In genomic region chr1:135793370-135794215, GRCm38 (mm10) we compare ENCODE assay signal across 8 mouse cellular contexts. TPM values are rescaled to one million over a fixed set of nuclear protein-coding genes. Genes with fewer than 3 reads are reported as not detected.
DNase-seq lines count a peak whose midpoint lies in the region; ATAC-seq and TF ChIP-seq lines count a peak whose summit lies in the region.

No protein-coding gene starts in this region.

- no peaks in the 10 kb centered on the region for H3K9me3 ChIP-seq in ES-E14 (ENCODE audit: control insufficient read depth, insufficient read depth, low read depth, low read length)
- no peaks in the 10 kb centered on the region for H3K9me3 ChIP-seq in intestine, postnatal 0 days (ENCODE audit: control insufficient read depth)
- no peaks in the 10 kb centered on the region for H3K9me3 ChIP-seq in lung, postnatal 0 days (ENCODE audit: low read length)

- peak overlapping the region; percentile 8; the same call in 1 of the 2 replicates for H3K9ac ChIP-seq in ES-E14 (ENCODE audit: insufficient read depth, low read depth, low read length, poor library complexity, severe bottlenecking)
- peak overlapping the region; percentile 70 for H3K9ac ChIP-seq in intestine, postnatal 0 days (ENCODE audit: low read depth, low read length)
- H3K9ac ChIP-seq in lung, postnatal 0 days (replicated peaks; ENCODE audit: low read depth) = no peak overlapping the region

- in situ Hi-C loops in ES-E14 (cut with MboI; ENCODE audit: low sequenced_read_pairs in 2 of 2, unreplicated experiment in 2 of 2) = no loop called here

- H3K27ac ChIP-seq in ES-E14 (ENCODE audit: insufficient read depth, low read depth, low read length, poor library complexity, severe bottlenecking) = no peak overlapping the region
- peak overlapping the region; percentile 94 for H3K27ac ChIP-seq in intestine, postnatal 0 days (ENCODE audit: low read depth, low read length)
- H3K27ac ChIP-seq in lung, postnatal 0 days (ENCODE audit: low read length) = peak overlapping the region; percentile 57

- peak; percentile 51 for ATAC-seq in intestine, postnatal 0 days
- ATAC-seq in lung, postnatal 0 days = peak; percentile 67

- TF ChIP-seq EP300 in lung, postnatal 0 days (IDR thresholded peaks at IDR 0.05) = no peak

- WGBS in intestine, postnatal 0 days = 9% methylated on average over 27 of the region's 27 CpGs
- 11% methylated on average over 23 of the region's 27 CpGs for WGBS in lung, postnatal 0 days

- H3K36me3 ChIP-seq in ES-E14 (ENCODE audit: control insufficient read depth, insufficient read depth, low read length, poor library complexity, severe bottlenecking) = no peaks in the 10 kb centered on the region
- H3K36me3 ChIP-seq in intestine, postnatal 0 days (ENCODE audit: control insufficient read depth, insufficient read depth) = no peaks in the 10 kb centered on the region
- no peaks in the 10 kb centered on the region for H3K36me3 ChIP-seq in lung, postnatal 0 days (ENCODE audit: insufficient read depth, low read length)

- peak overlapping the region; percentile 69 for H3K4me2 ChIP-seq in intestine, postnatal 0 days (replicated peaks; ENCODE audit: low read depth)
- H3K4me2 ChIP-seq in lung, postnatal 0 days (replicated peaks; ENCODE audit: low read depth, low read length) = peak overlapping the region; percentile 42

- peak overlapping the region; percentile 40 to 46; a peak in 3 of 4 replicates for H3K4me3 ChIP-seq in ES-E14 (ENCODE audit: insufficient read depth in 1 of 2, low read depth in 1 of 2, low read length in 2 of 2, poor library complexity in 1 of 2, severe bottlenecking in 1 of 2)
- H3K4me3 ChIP-seq in intestine, postnatal 0 days (ENCODE audit: low read depth, low read length) = peak overlapping the region; percentile 29
- 0 out of 2 replicates have a peak overlapping the region, but pooled peaks have one; percentile 1 for H3K4me3 ChIP-seq in lung, postnatal 0 days (ENCODE audit: low read depth, low read length)

- no peak for TF ChIP-seq CTCF in intestine, postnatal 0 days (IDR thresholded peaks at IDR 0.05; ENCODE audit: low read depth)
- TF ChIP-seq CTCF in lung, postnatal 0 days (IDR thresholded peaks at IDR 0.05) = no peak

- H3K27me3 ChIP-seq in intestine, postnatal 0 days (replicated peaks; ENCODE audit: control insufficient read depth, insufficient read depth, low read length) = no peaks in the 10 kb centered on the region
- no peaks in the 10 kb centered on the region for H3K27me3 ChIP-seq in lung, postnatal 0 days (replicated peaks; ENCODE audit: insufficient read depth, low read length)

- peak; percentile 60 for DNase-seq in A20 (ENCODE audit: low read depth, low spot score)
- no peak for DNase-seq in ES-E14 (ENCODE audit: low read depth, low spot score)
- peak; percentile 27 to 54 for DNase-seq in frontal cortex, postnatal 10 days (ENCODE audit: low spot score in 2 of 2)
- DNase-seq in lung, postnatal 0 days (ENCODE audit: low spot score) = peak; percentile 63
- peak; percentile 47 for DNase-seq in retina, embryonic 14.5 days (ENCODE audit: low spot score)
- no peak for DNase-seq in cerebellum, adult 11-12 months
- DNase-seq in adrenal gland, adult (ENCODE audit: inconsistent age in 2 of 2, low spot score in 1 of 2) = no peak

- peaks cover 7 to 32% of the 10 kb centered on the region in 2 experiments; a peak in 3 of 4 replicates for H3K4me1 ChIP-seq in ES-E14 (ENCODE audit: control insufficient read depth in 2 of 2, insufficient read depth in 2 of 2, low read length in 2 of 2, poor library complexity in 1 of 2)
- peaks cover 28% of the 10 kb centered on the region for H3K4me1 ChIP-seq in intestine, postnatal 0 days (replicated peaks; ENCODE audit: control insufficient read depth, insufficient read depth, low read length)
- peaks cover 4% of the 10 kb centered on the region; the same call in 1 of the 2 replicates for H3K4me1 ChIP-seq in lung, postnatal 0 days (ENCODE audit: insufficient read depth, low read depth, low read length)

TF ChIP-seq in ES-E14, 5 proteins besides CTCF, POLR2A, EP300 and RAD21:
- TF ChIP-seq MAFK (IDR thresholded peaks at IDR 0.05; ENCODE audit: insufficient read depth, low read depth, low read length) (no peak), ZC3H11A (IDR thresholded peaks at IDR 0.05; ENCODE audit: borderline replicate concordance, low read depth, low read length) (no peak), HCFC1 (IDR thresholded peaks at IDR 0.05; ENCODE audit: borderline replicate concordance, insufficient read depth, low read length) (no peak), ZNF384 (IDR thresholded peaks at IDR 0.05; ENCODE audit: low read depth, low read length) (no peak), CHD2 (IDR thresholded peaks at IDR 0.05; ENCODE audit: low read depth, low read length) (no peak)

RNA-seq across cellular contexts. Expression of gene Tnni1, which starts 14.4 kb away (rescaled TPM):
- 1.1 and 1.6 TPM in 2 replicates for total RNA-seq in ES-E14 (2012; rRNA removed)
- polyA plus RNA-seq in intestine, postnatal 0 days (2015; fragmentation: Nextera tagmentation; extraction: Ambion mirVana) = 3.1 and 4.1 TPM in 2 replicates
- 26.1 and 31.2 TPM in 2 replicates for polyA plus RNA-seq in lung, postnatal 0 days (2015; fragmentation: Nextera tagmentation; extraction: Ambion mirVana)

RNA-seq across cellular contexts. Expression of gene Lad1, which starts 24.8 kb away (rescaled TPM):
- 5.2 and 9.0 TPM in 2 replicates for total RNA-seq in ES-E14 (2012; rRNA removed)
- polyA plus RNA-seq in intestine, postnatal 0 days (2015; fragmentation: Nextera tagmentation; extraction: Ambion mirVana) = 208 and 224 TPM in 2 replicates
- polyA plus RNA-seq in lung, postnatal 0 days (2015; fragmentation: Nextera tagmentation; extraction: Ambion mirVana) = 4.4 and 6.0 TPM in 2 replicates

RNA-seq across cellular contexts. Expression of gene Phlda3, which starts 27.7 kb away (rescaled TPM):
- total RNA-seq in ES-E14 (2012; rRNA removed) = 51.1 and 70.7 TPM in 2 replicates
- polyA plus RNA-seq in intestine, postnatal 0 days (2015; fragmentation: Nextera tagmentation; extraction: Ambion mirVana) = 22.0 and 22.5 TPM in 2 replicates
- 80.7 and 82.0 TPM in 2 replicates for polyA plus RNA-seq in lung, postnatal 0 days (2015; fragmentation: Nextera tagmentation; extraction: Ambion mirVana)

RNA-seq across cellular contexts. Expression of gene Tnnt2, which starts 42.6 kb away (rescaled TPM):
- 0.69 and 2.5 TPM in 2 replicates for total RNA-seq in ES-E14 (2012; rRNA removed)
- polyA plus RNA-seq in intestine, postnatal 0 days (2015; fragmentation: Nextera tagmentation; extraction: Ambion mirVana) = 56.8 and 73.9 TPM in 2 replicates
- 84.6 and 115 TPM in 2 replicates for polyA plus RNA-seq in lung, postnatal 0 days (2015; fragmentation: Nextera tagmentation; extraction: Ambion mirVana)

Comparison
In these comparisons a context has a peak if more than half of its experiments do, and no peak if none do; other contexts are left out.
1. DNase-seq: peak in A20 (single experiment), frontal cortex, postnatal 10 days (2 of 2), lung, postnatal 0 days (single experiment) and retina, embryonic 14.5 days (single experiment); none in ES-E14 (single experiment), cerebellum, adult 11-12 months (single experiment) and adrenal gland, adult (0 of 2).
2. RNA of gene Lad1, which starts 24.8 kb away (polyA plus RNA-seq): 208 to 224 TPM in intestine, postnatal 0 days; 4.4 to 6.0 TPM in lung, postnatal 0 days; every median in the first group is over 10 times any median in the second.
3. Peak in every context shown above with its lines, with median percentiles within 50 percentile points of each other: H3K4me3 ChIP-seq.